ENCODE assay signal across 8 mouse cellular contexts in genomic region chr19:5770311-5770710, GRCm38 (mm10). TPM values are rescaled to one million over a fixed set of nuclear protein-coding genes. Genes with fewer than 3 reads are reported as not detected.
DNase-seq lines count a peak whose midpoint lies in the region; ATAC-seq and TF ChIP-seq lines count a peak whose summit lies in the region.

No protein-coding gene starts in this region.

- DNase-seq in frontal cortex, postnatal 10 days (ENCODE audit: low spot score in 2 of 2), result no peak
- DNase-seq in liver, embryonic 13.5 days, result no peak
- DNase-seq in urinary bladder, postnatal 4 days (ENCODE audit: low spot score in 2 of 2), result no peak
- DNase-seq in frontal cortex, adult 2 months (ENCODE audit: extremely low spot score in 1 of 2, low spot score in 1 of 2), result no peak
- no peak for DNase-seq in gastrocnemius, postnatal 10 days

- peak overlapping the region; percentile 87 for H3K4me2 ChIP-seq in forebrain, embryonic 12.5 days
- peak overlapping the region; percentile 92 for H3K4me2 ChIP-seq in liver, embryonic 13.5 days

- H3K4me1 ChIP-seq in forebrain, embryonic 12.5 days, result peaks cover 18% of the 10 kb centered on the region
- peaks cover 31% of the 10 kb centered on the region for H3K4me1 ChIP-seq in liver, embryonic 13.5 days (replicated peaks)

- peaks cover 43% of the 10 kb centered on the region for H3K36me3 ChIP-seq in C2C12 (ENCODE audit: control insufficient read depth, insufficient read depth)
- peaks cover 46% of the 10 kb centered on the region for H3K36me3 ChIP-seq in forebrain, embryonic 12.5 days (replicated peaks)
- peaks cover 43% of the 10 kb centered on the region for H3K36me3 ChIP-seq in liver, embryonic 13.5 days

- H3K9ac ChIP-seq in forebrain, embryonic 12.5 days, result peak overlapping the region; percentile 94
- peak overlapping the region; percentile 82 for H3K9ac ChIP-seq in liver, embryonic 13.5 days

- peaks cover 29% of the 10 kb centered on the region for H3K79me3 ChIP-seq in C2C12 (ENCODE audit: low read depth)

- no peaks in the 10 kb centered on the region for H3K9me3 ChIP-seq in forebrain, embryonic 12.5 days
- H3K9me3 ChIP-seq in liver, embryonic 13.5 days (replicated peaks), result no peaks in the 10 kb centered on the region

- WGBS in forebrain, embryonic 12.5 days, result 56% methylated on average over 9 of the region's 9 CpGs
- WGBS in liver, embryonic 13.5 days (ENCODE audit: insufficient replicate concordance), result 38% methylated on average over 9 of the region's 9 CpGs

- peak overlapping the region; percentile 74; the same call in 1 of the 2 replicates for H3K27ac ChIP-seq in forebrain, embryonic 12.5 days
- H3K27ac ChIP-seq in liver, embryonic 13.5 days, result peak overlapping the region; percentile 78

- peak; percentile 2; the same call in 1 of the 2 replicates for ATAC-seq in frontal cortex, adult (ENCODE audit: low TSS enrichment)
- no peak for ATAC-seq in forebrain, embryonic 12.5 days (ENCODE audit: low FRiP score)
- no peak for ATAC-seq in liver, embryonic 13.5 days (ENCODE audit: low read depth)

- H3ac ChIP-seq in C2C12 (ENCODE audit: control insufficient read depth, insufficient read length, low read depth), result peak overlapping the region; percentile 62

- H3K27me3 ChIP-seq in C2C12 (ENCODE audit: control insufficient read depth, insufficient read depth, insufficient read length), result no peaks in the 10 kb centered on the region
- H3K27me3 ChIP-seq in forebrain, embryonic 12.5 days, result no peaks in the 10 kb centered on the region
- H3K27me3 ChIP-seq in liver, embryonic 13.5 days, result no peaks in the 10 kb centered on the region

- peaks cover 42% of the 10 kb centered on the region for H3K79me2 ChIP-seq in C2C12 (ENCODE audit: control insufficient read depth, insufficient read depth)

- peak overlapping the region; percentile 74 for H3K4me3 ChIP-seq in C2C12 (ENCODE audit: insufficient read depth, poor library complexity, severe bottlenecking)
- H3K4me3 ChIP-seq in forebrain, embryonic 12.5 days (replicated peaks), result peak overlapping the region; percentile 93
- H3K4me3 ChIP-seq in liver, embryonic 13.5 days (replicated peaks), result peak overlapping the region; percentile 73

- no peak for TF ChIP-seq CTCF in C2C12 (IDR thresholded peaks at IDR 0.05; ENCODE audit: control insufficient read depth, insufficient read depth, insufficient read length)

TF ChIP-seq in C2C12, 6 proteins besides CTCF, POLR2A, EP300 and RAD21:
- TF ChIP-seq FOSL1 (IDR thresholded peaks at IDR 0.05; ENCODE audit: insufficient read depth, low read length, poor library complexity, severe bottlenecking), result no peak
- no peak for TF ChIP-seq USF1 (IDR thresholded peaks at IDR 0.05; ENCODE audit: low read depth)
- TF ChIP-seq MYOG (IDR thresholded peaks at IDR 0.05; ENCODE audit: control insufficient read depth, extremely low read depth, insufficient read length), result no peak
- no peak for TF ChIP-seq MYOD1 (IDR thresholded peaks at IDR 0.05; ENCODE audit: control insufficient read depth, insufficient read length, low read depth)
- no peak for TF ChIP-seq CEBPB (IDR thresholded peaks at IDR 0.05; ENCODE audit: low read depth)
- no peak for TF ChIP-seq MAX (IDR thresholded peaks at IDR 0.05)
TF ChIP-seq in C2C12: peak in this region for 0.

RNA-seq across cellular contexts. Expression of gene Scyl1, which starts 0.9 kb away (rescaled TPM):
- polyA plus RNA-seq in C2C12 (2012; fragmentation: generic; extraction: Trizol), result 69.6 TPM
- polyA plus RNA-seq in forebrain, embryonic 12.5 days (2016; fragmentation: Nextera tagmentation; extraction: Ambion mirVana), result 63.4 and 65.3 TPM in 2 replicates
- 25.2 and 27.5 TPM in 2 replicates for polyA plus RNA-seq in liver, embryonic 13.5 days (2015; fragmentation: Nextera tagmentation; extraction: Ambion mirVana)
- polyA plus RNA-seq in frontal cortex, adult 2 months (2012; rRNA removed), result 111 and 120 TPM in 2 replicates
- total RNA-seq in gastrocnemius, postnatal 10 days (2021), result 10 to 100 TPM; 56.0 to 59.6 TPM

RNA-seq across cellular contexts. Expression of gene Ltbp3, which starts 29.6 kb away (rescaled TPM):
- 128 TPM for polyA plus RNA-seq in C2C12 (2012; fragmentation: generic; extraction: Trizol)
- polyA plus RNA-seq in forebrain, embryonic 12.5 days (2016; fragmentation: Nextera tagmentation; extraction: Ambion mirVana), result 10.0 and 12.0 TPM in 2 replicates
- polyA plus RNA-seq in liver, embryonic 13.5 days (2015; fragmentation: Nextera tagmentation; extraction: Ambion mirVana), result 1.1 and 2.7 TPM in 2 replicates
- 81.5 and 87.8 TPM in 2 replicates for polyA plus RNA-seq in frontal cortex, adult 2 months (2012; rRNA removed)
- total RNA-seq in gastrocnemius, postnatal 10 days (2021), result 100 to 1,000 TPM in 1 of 2 experiments, 10 to 100 TPM in 1; 88.0 to 113 TPM

RNA-seq across cellular contexts. Expression of gene Fam89b, which starts 40.9 kb away (rescaled TPM):
- polyA plus RNA-seq in C2C12 (2012; fragmentation: generic; extraction: Trizol), result 129 TPM
- polyA plus RNA-seq in forebrain, embryonic 12.5 days (2016; fragmentation: Nextera tagmentation; extraction: Ambion mirVana), result 170 and 172 TPM in 2 replicates
- polyA plus RNA-seq in liver, embryonic 13.5 days (2015; fragmentation: Nextera tagmentation; extraction: Ambion mirVana), result 44.5 and 47.0 TPM in 2 replicates
- polyA plus RNA-seq in frontal cortex, adult 2 months (2012; rRNA removed), result 56.1 and 65.8 TPM in 2 replicates
- 10 to 100 TPM; 43.1 to 44.9 TPM for total RNA-seq in gastrocnemius, postnatal 10 days (2021)

RNA-seq across cellular contexts. Expression of gene Ehbp1l1, which starts 44.2 kb away (rescaled TPM):
- 62.1 TPM for polyA plus RNA-seq in C2C12 (2012; fragmentation: generic; extraction: Trizol)
- polyA plus RNA-seq in forebrain, embryonic 12.5 days (2016; fragmentation: Nextera tagmentation; extraction: Ambion mirVana), result 6.1 and 6.7 TPM in 2 replicates
- polyA plus RNA-seq in liver, embryonic 13.5 days (2015; fragmentation: Nextera tagmentation; extraction: Ambion mirVana), result 105 and 111 TPM in 2 replicates
- polyA plus RNA-seq in frontal cortex, adult 2 months (2012; rRNA removed), result 16.8 and 18.8 TPM in 2 replicates
- 100 to 1,000 TPM; 280 to 285 TPM for total RNA-seq in gastrocnemius, postnatal 10 days (2021)
